Mouse (Mus musculus) liver, postnatal 0 days (tissue): ENCODE measurements around the gene Kif3a.

ENCODE experiments used
- CTCF ChIP-seq: sonication (generic); IDR thresholded peaks from 2 replicates; pipeline ENCODE4 v1.5.1; 2016; ENCODE audit warnings: antibody characterized with exemption, low read depth
- EP300 ChIP-seq: IDR thresholded peaks from 2 replicates; pipeline ENCODE4 v1.6.1; 2016; ENCODE audit warnings: antibody characterized with exemption, low read depth, mild to moderate bottlenecking

DNA sequence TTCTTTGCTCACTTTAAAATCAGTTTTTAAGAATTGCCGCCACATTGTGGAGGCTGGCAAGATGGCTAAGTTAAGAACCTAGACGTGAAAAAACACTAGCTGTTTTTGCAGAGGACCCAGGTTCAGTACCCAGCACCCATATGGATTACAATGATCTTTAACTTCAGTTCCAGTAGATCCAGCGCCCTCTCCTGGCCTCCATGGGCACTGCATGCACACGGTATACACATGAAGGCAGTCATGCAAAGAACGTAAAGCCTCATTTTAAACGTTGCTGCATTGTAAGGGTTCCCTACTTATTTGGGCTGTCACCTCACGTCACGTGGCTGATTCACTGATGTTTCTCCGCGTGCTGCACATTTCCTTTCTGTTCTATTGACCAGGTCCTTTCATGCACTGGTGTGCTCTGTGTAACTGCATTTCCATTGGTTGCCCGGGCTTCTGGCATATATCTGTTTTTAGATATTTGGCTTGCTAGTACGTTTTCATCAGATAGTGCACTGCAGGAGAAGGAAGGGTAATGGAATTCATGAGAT, 75.6 kb downstream of the Kif3a start:
- TF ChIP-seq EP300 (no peak), CTCF (peak; percentile 50)
